ENCODE assay signal across 10 mouse cellular contexts in the genomic region with DNA sequence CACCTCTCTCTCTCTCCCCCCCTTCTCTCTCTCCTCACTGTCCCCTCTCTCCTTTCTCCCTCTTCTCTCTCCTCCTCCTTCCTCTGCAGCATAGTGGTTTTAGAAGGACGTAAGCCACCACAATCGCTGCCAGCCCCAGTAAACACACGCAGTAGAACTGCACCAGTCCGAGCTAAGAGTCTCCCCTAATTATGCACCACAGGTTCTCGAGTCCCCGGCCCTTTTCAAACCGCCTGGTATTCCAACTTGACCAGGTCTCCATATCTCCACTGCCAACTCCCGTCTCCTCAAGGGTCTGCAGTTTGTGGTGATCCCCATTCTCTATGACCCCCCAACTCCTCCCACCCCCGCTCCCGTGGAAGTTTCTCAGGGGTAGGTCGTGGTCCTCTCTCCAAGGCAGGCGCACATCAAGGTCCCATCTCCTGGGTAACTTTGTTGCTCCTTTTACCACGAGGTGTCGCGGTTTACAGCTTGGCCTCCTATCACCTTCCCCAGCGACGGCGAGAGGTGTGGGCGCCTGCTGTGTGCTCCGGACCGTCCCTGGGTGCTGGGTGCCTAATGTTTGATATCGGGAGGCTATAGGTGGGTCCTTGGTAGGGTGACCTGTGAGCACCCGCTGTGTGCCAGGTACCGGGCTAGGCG. TPM values are rescaled to one million over a fixed set of nuclear protein-coding genes. Genes with fewer than 3 reads are reported as not detected.
DNase-seq lines count a peak whose midpoint lies in the region; ATAC-seq and TF ChIP-seq lines count a peak whose summit lies in the region.
"Had no signal": no experiment of that assay in that cellular context is flagged by ENCODE, and none has a peak within 500 bp of the region (broad histone marks: within the 10 kb centered on the region; RNA-seq: fewer than 3 reads in every experiment).

No protein-coding gene starts in this region.

- peak; percentile 40 for DNase-seq in gastrocnemius, adult 2 months
- DNase-seq in gastrocnemius, postnatal 14 days = no peak
- DNase-seq in brain, adult 2 months (ENCODE audit: low read depth, low spot score) = peak; percentile 63
- DNase-seq in kidney, postnatal 10 days = peak; percentile 46
- peak; percentile 68 for DNase-seq in midbrain, embryonic 14.5 days
- no peak for DNase-seq in left cerebral cortex, adult 9 months (ENCODE audit: low spot score in 2 of 2)

- no peaks in the 10 kb centered on the region for H3K36me3 ChIP-seq in heart, embryonic 14.5 days (ENCODE audit: control insufficient read depth, insufficient read depth, low read length)
- H3K36me3 ChIP-seq in midbrain, embryonic 14.5 days (ENCODE audit: control insufficient read depth, insufficient read depth, low read length) = no peaks in the 10 kb centered on the region

- intact Hi-C loops in gastrocnemius, adult 2 months (cut with DNase I) = no loop called here
- intact Hi-C loops in gastrocnemius, postnatal 14 days (cut with DNase I; ENCODE audit: low total_unique reads) = no loop called here

- ATAC-seq in heart, embryonic 14.5 days (ENCODE audit: insufficient number of reproducible peaks, insufficient read depth, low FRiP score, low read depth) = no peak
- ATAC-seq in midbrain, embryonic 14.5 days (ENCODE audit: low FRiP score, low TSS enrichment) = no peak
- no peak for ATAC-seq in frontal cortex, adult (ENCODE audit: low TSS enrichment)

- H3K9me3 ChIP-seq in heart, embryonic 14.5 days (ENCODE audit: control insufficient read depth, low read length) = peaks cover 6% of the 10 kb centered on the region
- H3K9me3 ChIP-seq in midbrain, embryonic 14.5 days (ENCODE audit: control insufficient read depth, low read length) = no peaks in the 10 kb centered on the region

- TF ChIP-seq CTCF in gastrocnemius, adult 2 months (IDR thresholded peaks at IDR 0.05) = peak; percentile 40

- H3K4me1 ChIP-seq in heart, embryonic 14.5 days (ENCODE audit: control insufficient read depth in 2 of 2, insufficient read depth in 2 of 2, low read length in 2 of 2) = peaks cover 5 to 29% of the 10 kb centered on the region in 2 experiments
- H3K4me1 ChIP-seq in midbrain, embryonic 14.5 days (ENCODE audit: control insufficient read depth, insufficient read depth, low read length) = peaks cover 14% of the 10 kb centered on the region; the same call in 1 of the 2 replicates

- 1% methylated on average over 25 of the region's 25 CpGs for WGBS in heart, embryonic 14.5 days
- under 1% methylated on average over 25 of the region's 25 CpGs for WGBS in midbrain, embryonic 14.5 days

- peaks cover 79% of the 10 kb centered on the region for H3K27me3 ChIP-seq in heart, embryonic 14.5 days (ENCODE audit: control insufficient read depth, insufficient read depth, low read length)
- peaks cover 68% of the 10 kb centered on the region for H3K27me3 ChIP-seq in midbrain, embryonic 14.5 days (ENCODE audit: control insufficient read depth, insufficient read depth, low read length)

- H3K4me2 ChIP-seq in heart, embryonic 14.5 days (ENCODE audit: low read length) = peak overlapping the region; percentile 76
- peak overlapping the region; percentile 48 for H3K4me2 ChIP-seq in midbrain, embryonic 14.5 days (ENCODE audit: low read length)

- no peak overlapping the region for H3K9ac ChIP-seq in heart, embryonic 14.5 days (ENCODE audit: low read length)
- H3K9ac ChIP-seq in midbrain, embryonic 14.5 days (replicated peaks; ENCODE audit: low read length) = no peak overlapping the region

- no peak overlapping the region for H3K27ac ChIP-seq in gastrocnemius, adult 2 months
- no peak overlapping the region for H3K27ac ChIP-seq in heart, embryonic 14.5 days (replicated peaks in 1 of 2; ENCODE audit: control insufficient read depth in 1 of 2, insufficient read depth in 1 of 2, low read depth in 2 of 2, low read length in 2 of 2)
- no peak overlapping the region for H3K27ac ChIP-seq in midbrain, embryonic 14.5 days (replicated peaks; ENCODE audit: low read depth, low read length)

- H3K4me3 ChIP-seq in gastrocnemius, adult 2 months = peak overlapping the region; percentile 70
- H3K4me3 ChIP-seq in heart, embryonic 14.5 days (ENCODE audit: control insufficient read depth in 1 of 2, insufficient read depth in 1 of 2, low read depth in 1 of 2, low read length in 2 of 2) = peak overlapping the region in 1 of 2 experiments; percentile 41; a peak in 3 of 4 replicates
- peak overlapping the region; percentile 23 for H3K4me3 ChIP-seq in midbrain, embryonic 14.5 days (replicated peaks; ENCODE audit: low read depth, low read length)

RNA-seq across cellular contexts. Expression of gene Hrk, which starts 6.6 kb away (rescaled TPM):
- under 1 TPM; 0.08 to 0.15 TPM for total RNA-seq in gastrocnemius, adult 2 months (2021)
- total RNA-seq in gastrocnemius, postnatal 14 days (2021) = under 1 TPM; 0.09 to 0.25 TPM
- 0.04 and 0.09 TPM in 2 replicates for polyA plus RNA-seq in heart, embryonic 14.5 days (2014; fragmentation: Nextera tagmentation; extraction: Ambion mirVana)
- 1.4 and 2.9 TPM in 2 replicates for polyA plus RNA-seq in midbrain, embryonic 14.5 days (2014; fragmentation: Nextera tagmentation; extraction: Ambion mirVana)
- total RNA-seq: MEL had no signal
- polyA plus RNA-seq: large intestine, adult 2 months had no signal

RNA-seq across cellular contexts. Expression of gene Fbxw8, which starts 15.7 kb away (rescaled TPM):
- total RNA-seq in gastrocnemius, adult 2 months (2021) = 10 to 100 TPM; 20.8 to 24.2 TPM
- total RNA-seq in gastrocnemius, postnatal 14 days (2021) = 10 to 100 TPM; 24.0 to 27.1 TPM
- 20.5 and 23.7 TPM in 2 replicates for polyA plus RNA-seq in heart, embryonic 14.5 days (2014; fragmentation: Nextera tagmentation; extraction: Ambion mirVana)
- 21.4 and 21.6 TPM in 2 replicates for polyA plus RNA-seq in midbrain, embryonic 14.5 days (2014; fragmentation: Nextera tagmentation; extraction: Ambion mirVana)

Comparison
In these comparisons a context has a peak if more than half of its experiments do, and no peak if none do; other contexts are left out.
1. DNase-seq: peak in gastrocnemius, adult 2 months (single experiment), brain, adult 2 months (single experiment), kidney, postnatal 10 days (single experiment) and midbrain, embryonic 14.5 days (single experiment); none in gastrocnemius, postnatal 14 days (single experiment) and left cerebral cortex, adult 9 months (0 of 2).